Mouse (Mus musculus) adrenal gland, postnatal 10 days (tissue): ENCODE results near the gene Slc6a3. TPM values are rescaled to one million over a fixed set of nuclear protein-coding genes. Genes with fewer than 3 reads are reported as not detected.

Experiments used
- DNase-seq: peaks from one replicate; pipeline ENCODE4 v3.0.0; 2021; ENCODE audit warnings: mixed read lengths
- total RNA-seq, 2 experiments: library from RNA; stranded (reverse); gene quantifications; 2 replicates each; pipeline ENCODE4 v1.2.3; 2021

Gene Slc6a3
- total RNA-seq, 2 experiments from 2014 or later: not detected

- no peak for DNase-seq
Observed at GRCm38 (mm10) chr13:73592546-73592945, 56.0 kb downstream of the Slc6a3 start.

GRCm38 (mm10) chr13:73596276-73596675 lies 59.7 kb downstream of the Slc6a3 start:
- DNase-seq: no peak

DNA sequence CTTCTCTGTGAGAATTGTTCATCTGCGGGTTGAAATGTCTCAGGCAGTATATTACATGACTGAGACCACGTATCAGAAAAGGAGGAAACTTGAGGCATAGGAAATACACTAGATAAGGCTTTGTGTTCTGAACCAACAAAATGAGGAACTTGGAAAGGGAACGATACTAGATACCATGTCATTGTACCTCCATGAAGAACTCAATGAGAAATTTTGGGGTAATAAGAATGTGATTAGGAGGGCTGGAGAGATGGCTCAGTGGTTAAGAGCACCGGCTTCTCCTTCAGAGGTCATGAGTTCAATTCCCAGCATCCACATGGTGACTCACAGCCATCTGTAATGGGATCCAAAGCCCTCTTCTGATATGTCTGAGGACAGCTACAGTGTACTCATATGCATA lies 63.7 kb downstream of the Slc6a3 start:
- no peak for DNase-seq

- DNase-seq: no peak
Observed at GRCm38 (mm10) chr13:73603046-73603445, 66.5 kb downstream of the Slc6a3 start.

DNA sequence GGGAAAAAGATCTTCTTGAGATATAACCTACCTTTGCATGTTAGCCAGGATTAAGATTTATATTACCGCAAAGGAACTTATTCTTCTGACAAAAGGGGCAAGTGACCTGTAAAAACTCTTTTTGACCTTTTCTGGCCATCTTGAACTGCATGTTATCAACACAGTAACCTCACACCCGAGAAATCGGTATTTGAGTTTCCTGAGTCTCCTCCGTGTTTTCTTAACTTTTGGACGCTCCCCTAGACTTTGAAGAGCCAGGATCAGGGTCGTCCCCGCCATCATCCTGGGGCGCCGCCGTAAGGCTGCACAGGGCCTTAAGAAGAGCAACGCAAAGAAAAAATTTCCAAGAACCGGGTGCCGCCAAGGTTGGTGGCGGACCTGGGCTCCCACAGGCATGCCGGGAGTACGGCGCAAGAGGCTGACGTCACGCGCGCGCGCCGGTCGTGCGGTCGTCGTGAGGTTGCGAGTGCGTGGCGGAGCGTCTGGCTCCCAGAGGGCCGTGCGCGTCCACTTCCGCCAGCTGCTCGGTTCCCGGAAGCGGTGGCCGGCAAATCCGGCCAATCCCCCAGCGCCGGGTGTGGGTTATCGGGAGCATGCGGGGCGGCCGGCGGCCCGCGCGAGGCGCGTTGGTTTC lies 67.1 kb downstream of the Slc6a3 start, which contains the start of gene Clptm1l:
TSS of gene Clptm1l (plus strand) at position 485 of the 634 bp plus-strand sequence.
- peak; percentile 99 for DNase-seq

- no peak for DNase-seq
Observed at GRCm38 (mm10) chr13:73604156-73604957, 67.8 kb downstream of the Slc6a3 start.

- DNase-seq: no peak
Observed at GRCm38 (mm10) chr13:73618406-73618805, 81.9 kb downstream of the Slc6a3 start.

- no peak for DNase-seq
Observed at GRCm38 (mm10) chr13:73620637-73621036, 84.1 kb downstream of the Slc6a3 start.

DNA sequence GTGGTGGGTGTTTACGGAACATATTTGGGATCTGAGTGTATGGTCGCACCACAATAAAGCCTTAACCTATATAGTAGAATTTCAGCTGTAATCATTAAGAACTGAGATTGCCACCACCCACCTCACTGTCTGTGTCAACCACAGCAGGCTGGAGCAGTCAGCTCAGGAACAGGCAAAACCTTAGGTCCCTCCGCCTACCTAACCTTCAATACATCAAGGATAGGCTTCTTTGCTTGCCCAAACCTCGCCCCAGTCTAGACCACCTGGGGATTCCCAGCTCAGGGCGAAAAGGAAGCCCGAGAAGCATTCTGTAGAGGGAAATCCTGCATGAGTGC lies 89.8 kb downstream of the Slc6a3 start:
- no peak for DNase-seq

- DNase-seq: peak; percentile 78
Observed at GRCm38 (mm10) chr13:73626745-73627549, 90.4 kb downstream of the Slc6a3 start, which contains the start of gene Tert. TSS of gene Tert (plus strand) at chr13:73626911.

Other genes starting within 250 kb of the Slc6a3 start
- 10 to 100 TPM; 61.6 to 71.0 TPM for gene Mrpl36, start 208.2 kb upstream of the Slc6a3 start, total RNA-seq
- 100 to 1,000 TPM; 409 to 487 TPM for gene Ndufs6, start 208.2 kb upstream of the Slc6a3 start, total RNA-seq
- 10 to 100 TPM; 17.0 to 20.4 TPM for gene Lpcat1, start 69.5 kb upstream of the Slc6a3 start, total RNA-seq
- gene Clptm1l, start 67.3 kb downstream of the Slc6a3 start, total RNA-seq: 100 to 1,000 TPM; 110 to 111 TPM
- gene Tert, start 90.2 kb downstream of the Slc6a3 start, total RNA-seq: 1 to 10 TPM; 3.2 to 7.8 TPM
- gene Slc6a18, start 141.3 kb downstream of the Slc6a3 start, total RNA-seq: not detected
- under 1 TPM; 0.79 to 0.84 TPM for gene Slc6a19, start 168.1 kb downstream of the Slc6a3 start, total RNA-seq
- gene Slc12a7, start 196.3 kb downstream of the Slc6a3 start, total RNA-seq: 10 to 100 TPM; 33.1 to 43.1 TPM